Mouse (Mus musculus): ENCODE measurements at regions not wholly inside any gene's neighbourhood (a gene's known extent, or its start where the extent isn't known, plus 50 kb on each side); places are given as distances from the start of the nearest gene placed in this dataset.

- Histone ChIP-seq H3K9me3 (no peaks in the 10 kb centered on the region), H3K27ac (replicated peaks) (no peak overlapping the region), H3K4me2 (no peak overlapping the region), H3K4me1 (peaks cover 9% of the 10 kb centered on the region; the same call in 1 of the 2 replicates), H3K9ac (no peak overlapping the region), H3K36me3 (no peaks in the 10 kb centered on the region), H3K27me3 (replicated peaks) (no peaks in the 10 kb centered on the region), H3K4me3 (no peak overlapping the region)
- ATAC-seq (ENCODE audit: extremely low read depth, insufficient number of reproducible peaks, low FRiP score, low TSS enrichment): no peak
- WGBS: 72% methylated on average over 6 of the region's 6 CpGs
Measured at GRCm38 (mm10) chr1:41674086-41674485, 868.7 kb downstream of the Tmem182 start.

GRCm38 (mm10) chr1:41675345-41675744, 869.9 kb downstream of the Tmem182 start:
- Histone ChIP-seq H3K4me3 (no peak overlapping the region), H3K9ac (no peak overlapping the region), H3K4me1 (peaks cover 6% of the 10 kb centered on the region; the same call in 1 of the 2 replicates), H3K27ac (replicated peaks) (no peak overlapping the region), H3K4me2 (no peak overlapping the region), H3K36me3 (no peaks in the 10 kb centered on the region), H3K9me3 (no peaks in the 10 kb centered on the region), H3K27me3 (replicated peaks) (no peaks in the 10 kb centered on the region)
- no peak for ATAC-seq (ENCODE audit: extremely low read depth, insufficient number of reproducible peaks, low FRiP score, low TSS enrichment)
- 40% methylated on average over 6 of the region's 6 CpGs for WGBS

- no peaks in the 10 kb centered on the region for H3K9me3 ChIP-seq
- H3K27ac ChIP-seq (replicated peaks): no peak overlapping the region
- no peak overlapping the region for H3K4me2 ChIP-seq
- ATAC-seq (ENCODE audit: extremely low read depth, insufficient number of reproducible peaks, low FRiP score, low TSS enrichment): no peak; the same call in 1 of the 2 replicates
- no peaks in the 10 kb centered on the region for H3K36me3 ChIP-seq
- WGBS: 25% methylated on average over 3 of the region's 3 CpGs
- no peak overlapping the region for H3K4me3 ChIP-seq
- no peaks in the 10 kb centered on the region for H3K27me3 ChIP-seq (replicated peaks)
- H3K9ac ChIP-seq: no peak overlapping the region
- peaks cover 8% of the 10 kb centered on the region for H3K4me1 ChIP-seq
Measured at GRCm38 (mm10) chr1:41705692-41706091, 900.3 kb downstream of the Tmem182 start.

- Histone ChIP-seq H3K4me2 (no peak overlapping the region), H3K9me3 (no peaks in the 10 kb centered on the region), H3K9ac (no peak overlapping the region), H3K4me1 (no peaks in the 10 kb centered on the region), H3K4me3 (no peak overlapping the region), H3K27ac (replicated peaks) (no peak overlapping the region), H3K36me3 (no peaks in the 10 kb centered on the region), H3K27me3 (replicated peaks) (no peaks in the 10 kb centered on the region)
- WGBS: 78% methylated on average over 5 of the region's 5 CpGs
- ATAC-seq (ENCODE audit: extremely low read depth, insufficient number of reproducible peaks, low FRiP score, low TSS enrichment): no peak
Measured at GRCm38 (mm10) chr1:41742644-41743331, 937.4 kb downstream of the Tmem182 start.

- Histone ChIP-seq H3K36me3 (no peaks in the 10 kb centered on the region), H3K27ac (replicated peaks) (no peak overlapping the region), H3K27me3 (replicated peaks) (no peaks in the 10 kb centered on the region), H3K4me3 (no peak overlapping the region), H3K9me3 (no peaks in the 10 kb centered on the region), H3K9ac (no peak overlapping the region), H3K4me1 (no peaks in the 10 kb centered on the region), H3K4me2 (no peak overlapping the region)
- ATAC-seq (ENCODE audit: extremely low read depth, insufficient number of reproducible peaks, low FRiP score, low TSS enrichment): no peak
- 84% methylated on average over 6 of the region's 6 CpGs for WGBS
Measured at GRCm38 (mm10) chr1:41743332-41743710, 937.9 kb downstream of the Tmem182 start.

GRCm38 (mm10) chr1:41744531-41744930, 939.1 kb downstream of the Tmem182 start:
- no peak overlapping the region for H3K4me3 ChIP-seq
- H3K4me2 ChIP-seq: no peak overlapping the region
- no peaks in the 10 kb centered on the region for H3K9me3 ChIP-seq
- H3K36me3 ChIP-seq: no peaks in the 10 kb centered on the region
- no peak for ATAC-seq (ENCODE audit: extremely low read depth, insufficient number of reproducible peaks, low FRiP score, low TSS enrichment)
- H3K27me3 ChIP-seq (replicated peaks): no peaks in the 10 kb centered on the region
- no peaks in the 10 kb centered on the region for H3K4me1 ChIP-seq
- no peak overlapping the region for H3K27ac ChIP-seq (replicated peaks)
- WGBS: 61% methylated on average over 3 of the region's 3 CpGs
- H3K9ac ChIP-seq: no peak overlapping the region

- Histone ChIP-seq H3K9me3 (no peaks in the 10 kb centered on the region), H3K4me2 (no peak overlapping the region), H3K9ac (no peak overlapping the region), H3K27me3 (replicated peaks) (no peaks in the 10 kb centered on the region), H3K27ac (replicated peaks) (no peak overlapping the region), H3K36me3 (no peaks in the 10 kb centered on the region), H3K4me3 (no peak overlapping the region), H3K4me1 (no peaks in the 10 kb centered on the region)
- ATAC-seq (ENCODE audit: extremely low read depth, insufficient number of reproducible peaks, low FRiP score, low TSS enrichment): no peak
- WGBS: 70% methylated on average over 6 of the region's 6 CpGs
Measured at GRCm38 (mm10) chr1:41759366-41759765, 936.2 kb upstream of the Pou3f3 start.

Measured in heart, embryonic 13.5 days (tissue).